Mouse (Mus musculus) thymus, adult 2 months (tissue): ENCODE results near the gene Rps7.
A peak's percentile ranks its signal among the peaks of the same experiment; 100 is the strongest.

ENCODE experiments used
- CTCF ChIP-seq: fragments of 200-500 bp; IDR thresholded peaks from 2 replicates; pipeline ENCODE4 v1.5.1; 2012; ENCODE audit warnings: mild to moderate bottlenecking, control low read depth, low read length, moderate library complexity, borderline replicate concordance; ENCODE audit not compliant: control insufficient read depth, poor library complexity, insufficient read depth; ENCODE audit errors: extremely low read depth
- POLR2A ChIP-seq: fragments of 200-500 bp; IDR thresholded peaks from 2 replicates; pipeline ENCODE4 v1.6.1; 2012; ENCODE audit warnings: mild to moderate bottlenecking, low read length, control low read depth, moderate library complexity; ENCODE audit not compliant: control insufficient read depth, poor library complexity, insufficient read depth; ENCODE audit errors: extremely low read depth

DNA sequence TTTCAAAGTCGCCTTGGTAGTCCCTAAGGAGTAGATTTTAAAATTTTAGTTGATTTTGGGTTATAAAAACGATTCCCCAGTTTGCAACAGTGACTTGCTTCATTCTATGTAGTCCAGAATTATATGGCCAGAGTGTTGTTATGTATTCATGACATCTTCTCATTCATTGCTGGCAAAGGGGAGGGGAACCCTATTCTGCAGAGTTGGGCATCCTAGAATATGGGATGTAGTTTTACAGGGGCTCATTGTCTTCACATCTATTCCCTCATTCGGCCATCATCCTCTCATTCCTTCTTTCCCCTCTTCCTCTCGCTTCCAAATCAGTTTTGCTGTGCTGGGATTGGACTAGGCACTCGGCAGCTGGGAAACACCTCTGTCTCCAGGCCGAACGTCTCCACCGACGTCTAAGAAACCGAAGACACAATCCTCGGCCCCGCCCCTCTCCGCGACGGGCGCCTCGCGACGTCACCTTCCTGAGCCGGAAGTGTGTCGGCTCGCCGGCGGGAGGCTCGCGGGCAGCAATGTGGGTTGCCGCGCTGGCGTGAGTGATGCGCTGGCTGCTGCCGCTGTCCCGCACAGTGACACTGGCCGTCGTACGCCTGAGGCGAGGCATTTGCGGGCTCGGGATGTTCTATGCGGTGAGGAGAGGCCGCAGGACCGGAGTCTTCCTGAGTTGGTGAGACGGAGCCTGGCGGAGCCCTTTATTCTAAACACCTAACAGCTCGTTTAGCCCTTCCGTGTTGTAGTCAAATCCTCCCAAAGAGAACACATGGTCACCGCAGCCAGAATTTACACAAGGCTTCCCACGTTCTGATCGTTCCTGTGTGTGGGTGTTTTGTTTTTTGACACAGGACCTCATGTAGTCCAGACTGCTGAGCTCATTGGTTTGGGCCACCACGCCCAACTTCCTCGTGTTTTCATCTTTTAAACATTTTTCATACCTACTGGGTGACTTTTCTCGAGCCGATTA, 13.7 kb upstream of the Rps7 start, which contains the start of gene Rnaseh1:
- TF ChIP-seq POLR2A = peak; percentile 72
- no peak for TF ChIP-seq CTCF
